Mouse (Mus musculus) lung, embryonic 14.5 days (tissue): ENCODE measurements around the gene 1700017B05Rik. TPM values are rescaled to one million over a fixed set of nuclear protein-coding genes. Genes with fewer than 3 reads are reported as not detected.

Experiments used
- ATAC-seq: fragments of 200-750 bp; cut with Nextera tagmentation; 2 replicates; pipeline ENCODE4 v1.8.0; 2017; ENCODE audit warnings: mild to moderate bottlenecking, moderate TSS enrichment, moderate library complexity; ENCODE audit not compliant: insufficient read depth
- DNase-seq: peaks from one replicate; pipeline ENCODE4 v3.0.0-alpha.2; 2015
- H3K27ac ChIP-seq: fragments of 300-500 bp; sonication (generic); 2 replicates; pipeline ENCODE4 v1.5.1; 2014; ENCODE audit warnings: low read depth, mild to moderate bottlenecking, moderate library complexity
- H3K27me3 ChIP-seq: fragments of 300-500 bp; sonication (generic); 2 replicates; pipeline ENCODE4 v1.6.1; 2014; ENCODE audit warnings: low read length, control low read depth; ENCODE audit not compliant: insufficient read depth
- H3K36me3 ChIP-seq: fragments of 300-500 bp; sonication (generic); 2 replicates; pipeline ENCODE4 v1.6.1; 2014; ENCODE audit warnings: control low read depth; ENCODE audit not compliant: insufficient read depth
- H3K4me1 ChIP-seq: fragments of 300-500 bp; sonication (generic); 2 replicates; pipeline ENCODE4 v1.6.1; 2014; ENCODE audit warnings: antibody characterized with exemption, control low read depth; ENCODE audit not compliant: insufficient read depth
- H3K4me2 ChIP-seq: fragments of 300-500 bp; sonication (generic); 2 replicates; pipeline ENCODE4 v1.6.1; 2014; ENCODE audit warnings: mild to moderate bottlenecking
- H3K4me3 ChIP-seq: fragments of 300-500 bp; sonication (generic); 2 replicates; pipeline ENCODE4 v1.5.1; 2014; ENCODE audit warnings: low read depth, low read length
- H3K9ac ChIP-seq: fragments of 300-500 bp; sonication (generic); 2 replicates; pipeline ENCODE4 v1.6.1; 2014
- H3K9me3 ChIP-seq: fragments of 300-500 bp; sonication (generic); 2 replicates; pipeline ENCODE4 v1.6.1; 2016; ENCODE audit warnings: low read depth, low read length, control low read depth
- CTCF ChIP-seq: IDR thresholded peaks from 2 replicates; pipeline ENCODE4 v1.5.1; 2016; ENCODE audit warnings: antibody characterized with exemption, low read depth
- WGBS: fragments of 180-500 bp; shearing (Covaris S2); extraction: QIAGEN DNeasy Blood & Tissue Kit; methylation state at CpG from one replicate; pipeline ENCODE4 v1.1.7; 2014; 5-methylcytosine and 5-hydroxymethylcytosine counted together
- polyA plus RNA-seq: library from polyadenylated mRNA; unstranded; fragments of >200 nt; fragmentation: Nextera tagmentation; extraction: Ambion mirVana; gene quantifications from 2 replicates; pipeline ENCODE4 v1.2.1, GENCODE M21; 2014

1700017B05Rik gene
- polyA plus RNA-seq, 1 experiment from 2014 or later = 25.6 TPM

DNA sequence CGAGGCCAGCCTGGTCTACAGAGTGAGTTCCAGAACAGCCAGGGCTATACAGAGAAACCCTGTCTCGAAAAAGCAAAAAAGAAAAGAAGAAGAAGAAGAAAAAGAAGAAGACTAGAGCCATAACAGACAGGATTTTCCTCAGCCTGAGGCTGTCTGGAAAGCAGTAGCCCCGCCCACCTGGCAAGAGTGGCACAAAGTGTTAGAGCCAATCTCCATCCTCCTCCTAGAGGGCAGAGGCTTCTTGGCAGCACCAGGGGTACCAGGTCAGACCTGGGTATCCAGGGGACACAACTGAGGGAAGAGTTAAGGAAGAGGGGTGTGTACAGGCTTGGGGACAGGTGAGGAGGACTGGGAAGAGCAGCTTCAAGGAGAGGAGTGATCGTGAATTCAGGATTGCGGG lies 24.7 kb downstream of the 1700017B05Rik start:
- WGBS = 79% methylated on average over 5 of the region's 5 CpGs
- H3K27me3 ChIP-seq = no peaks in the 10 kb centered on the region
- H3K27ac ChIP-seq = no peak overlapping the region
- no peak overlapping the region for H3K4me3 ChIP-seq
- no peaks in the 10 kb centered on the region for H3K36me3 ChIP-seq
- no peak for TF ChIP-seq CTCF
- ATAC-seq (no peak), DNase-seq (no peak)
- no peaks in the 10 kb centered on the region for H3K9me3 ChIP-seq
- H3K4me1 ChIP-seq = no peaks in the 10 kb centered on the region
- no peak overlapping the region for H3K9ac ChIP-seq
- H3K4me2 ChIP-seq = no peak overlapping the region

DNA sequence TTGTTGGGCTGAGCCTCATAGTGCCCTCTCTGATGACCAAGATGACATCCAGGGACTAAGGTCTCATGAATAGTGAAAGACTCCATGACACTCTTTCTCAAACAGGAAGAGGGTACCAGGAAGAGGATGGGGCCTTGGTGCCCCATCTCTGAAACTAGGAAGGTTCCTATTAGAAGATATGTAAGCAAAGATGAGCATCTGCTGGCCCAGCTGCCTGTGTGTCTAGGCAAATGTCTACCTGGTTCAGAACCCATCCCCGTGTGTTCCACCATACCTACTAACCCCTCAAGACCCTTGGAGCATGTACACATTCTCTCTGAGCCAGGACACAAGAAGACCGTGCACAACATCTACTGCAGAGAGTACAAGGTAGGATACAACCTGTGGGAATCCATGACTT lies 26.2 kb downstream of the 1700017B05Rik start, which contains the start of gene Trcg1:
Trcg1 (plus strand) TSS at position 301 of the 400 bp plus-strand sequence.
- no peak for TF ChIP-seq CTCF
- no peaks in the 10 kb centered on the region for H3K36me3 ChIP-seq
- H3K4me3 ChIP-seq = no peak within 1 kb of the TSS
- no peak within 1 kb of the TSS for H3K4me2 ChIP-seq
- no peaks in the 10 kb centered on the region for H3K9me3 ChIP-seq
- 84% methylated on average over 2 of the region's 2 CpGs for WGBS
- DNase-seq (no peak), ATAC-seq (no peak)
- H3K27ac ChIP-seq = no peak within 1 kb of the TSS
- no peaks in the 10 kb centered on the region for H3K4me1 ChIP-seq
- H3K9ac ChIP-seq = no peak within 1 kb of the TSS
- H3K27me3 ChIP-seq = no peaks in the 10 kb centered on the region

DNA sequence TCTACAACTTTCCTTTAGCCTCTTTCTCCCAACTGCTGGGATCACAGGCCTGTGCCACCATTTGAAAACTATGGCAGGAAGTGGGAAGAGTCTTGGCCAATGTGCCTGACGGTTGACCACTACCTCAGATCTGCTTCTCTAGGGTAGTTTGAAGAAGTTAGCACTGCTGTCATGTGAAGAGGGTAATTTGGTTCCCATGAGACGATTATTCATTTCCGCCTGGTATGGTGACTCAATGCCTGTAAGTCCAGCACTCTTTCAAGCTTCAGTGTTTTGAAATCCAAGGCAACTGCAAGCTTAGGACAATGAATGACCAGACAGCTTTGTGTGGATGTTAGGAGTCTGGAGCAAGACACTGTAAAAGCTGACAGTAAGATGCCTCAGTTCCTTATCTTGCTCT lies 28.6 kb downstream of the 1700017B05Rik start:
- H3K4me3 ChIP-seq = no peak overlapping the region
- no peak overlapping the region for H3K4me2 ChIP-seq
- no peak overlapping the region for H3K27ac ChIP-seq
- ATAC-seq = no peak
- WGBS = 93% methylated on average over 3 of the region's 3 CpGs
- H3K4me1 ChIP-seq = peaks cover 6% of the 10 kb centered on the region
- H3K27me3 ChIP-seq = no peaks in the 10 kb centered on the region
- no peaks in the 10 kb centered on the region for H3K36me3 ChIP-seq
- no peak for TF ChIP-seq CTCF
- no peak for DNase-seq
- H3K9me3 ChIP-seq = no peaks in the 10 kb centered on the region
- no peak overlapping the region for H3K9ac ChIP-seq

DNA sequence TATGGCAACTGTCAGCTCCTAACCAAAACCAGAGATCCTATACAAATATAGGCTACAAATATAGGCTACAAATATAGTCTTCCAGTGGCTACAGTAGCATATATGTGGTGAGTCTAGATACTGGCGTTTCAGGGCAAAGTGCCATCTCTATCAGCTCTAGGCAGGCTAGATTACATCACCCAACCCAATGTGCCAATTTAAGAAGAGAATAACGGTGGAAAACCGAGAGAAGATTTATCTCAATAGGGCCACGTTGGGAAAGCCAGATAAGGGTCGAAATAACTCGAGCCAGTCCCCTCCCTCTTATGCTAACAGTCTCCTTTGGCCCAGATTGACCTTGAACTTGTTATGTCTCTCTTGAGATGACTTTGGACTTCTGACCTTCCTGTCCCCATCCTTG lies 29.3 kb downstream of the 1700017B05Rik start:
- Histone ChIP-seq H3K4me2 (no peak overlapping the region), H3K4me1 (peaks cover 6% of the 10 kb centered on the region), H3K27ac (no peak overlapping the region), H3K9ac (no peak overlapping the region), H3K36me3 (no peaks in the 10 kb centered on the region), H3K4me3 (no peak overlapping the region), H3K9me3 (no peaks in the 10 kb centered on the region), H3K27me3 (no peaks in the 10 kb centered on the region)
- TF ChIP-seq CTCF = no peak
- 63% methylated on average over 6 of the region's 6 CpGs for WGBS
- DNase-seq = no peak
- ATAC-seq = no peak

DNA sequence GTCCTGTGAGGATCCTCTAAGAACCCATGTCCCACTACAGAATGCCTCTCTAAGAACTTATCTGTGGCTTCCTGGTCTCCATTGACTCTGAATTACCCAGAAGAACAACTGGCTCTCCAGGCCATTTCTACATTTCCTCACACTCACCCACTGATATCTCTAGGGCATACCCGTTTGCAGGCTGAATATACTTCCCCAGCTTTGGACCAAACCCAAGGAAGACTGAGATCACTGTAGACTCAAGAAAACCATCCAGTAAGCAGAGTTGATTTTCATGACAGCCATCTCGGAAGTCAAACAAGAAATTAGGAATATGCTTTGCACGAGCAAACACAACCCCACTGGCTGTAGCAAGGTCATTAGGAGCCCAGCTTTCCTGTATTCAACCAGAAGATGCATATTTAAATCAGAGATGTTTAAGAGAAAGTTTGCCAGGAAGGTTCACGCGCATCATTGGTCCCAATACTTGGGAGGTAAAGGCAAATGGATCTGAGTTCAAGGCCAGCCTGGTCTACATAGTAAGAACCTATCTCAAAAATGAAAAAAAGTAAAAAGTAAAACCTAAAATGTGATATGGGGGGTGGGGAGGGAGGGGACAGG lies 30.0 kb downstream of the 1700017B05Rik start:
- no peaks in the 10 kb centered on the region for H3K27me3 ChIP-seq
- no peak for DNase-seq
- H3K4me3 ChIP-seq = no peak overlapping the region
- H3K27ac ChIP-seq = no peak overlapping the region
- H3K9me3 ChIP-seq = no peaks in the 10 kb centered on the region
- no peak for TF ChIP-seq CTCF
- WGBS = 83% methylated on average over 5 of the region's 5 CpGs
- no peaks in the 10 kb centered on the region for H3K36me3 ChIP-seq
- H3K4me1 ChIP-seq = peaks cover 6% of the 10 kb centered on the region
- no peak overlapping the region for H3K4me2 ChIP-seq
- no peak for ATAC-seq
- no peak overlapping the region for H3K9ac ChIP-seq

DNA sequence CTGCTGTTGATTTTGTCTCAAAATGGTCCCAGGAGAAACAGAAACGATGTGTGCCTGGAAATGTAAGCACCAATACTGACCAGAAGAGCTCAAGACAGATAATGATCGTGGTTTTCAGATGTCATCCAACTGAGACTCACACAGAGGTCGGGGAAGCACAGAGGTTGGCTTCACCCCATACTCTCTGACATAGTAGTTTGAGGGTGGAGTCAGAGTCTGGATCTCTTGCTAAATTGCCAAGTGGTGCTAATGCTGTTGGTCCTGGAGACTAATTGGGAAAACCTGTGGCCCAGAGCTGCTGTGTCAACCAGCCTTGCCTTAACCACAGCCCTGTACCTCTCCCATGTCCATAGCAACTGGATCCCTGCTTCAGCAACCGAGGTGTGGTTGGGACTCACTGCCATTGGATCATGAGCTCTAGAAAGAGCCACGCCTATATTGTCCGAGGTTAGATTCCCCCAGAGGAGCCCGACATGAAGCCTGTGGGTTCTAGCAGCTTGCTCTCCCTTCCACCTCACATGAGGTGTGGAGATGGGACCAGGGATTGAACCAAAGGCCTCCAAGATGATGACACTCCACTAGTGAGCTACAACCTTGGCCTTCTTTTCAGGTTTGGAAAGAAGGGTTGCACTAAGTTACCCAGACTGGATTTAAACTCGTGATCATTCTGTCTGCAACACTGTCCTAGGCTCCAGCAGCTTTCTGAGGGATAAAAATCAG lies 30.7 kb downstream of the 1700017B05Rik start:
- Histone ChIP-seq H3K9me3 (no peaks in the 10 kb centered on the region), H3K9ac (no peak overlapping the region), H3K27ac (no peak overlapping the region), H3K27me3 (no peaks in the 10 kb centered on the region), H3K4me2 (no peak overlapping the region), H3K4me3 (no peak overlapping the region), H3K36me3 (no peaks in the 10 kb centered on the region), H3K4me1 (peaks cover 6% of the 10 kb centered on the region)
- TF ChIP-seq CTCF = no peak
- ATAC-seq = no peak
- 64% methylated on average over 8 of the region's 8 CpGs for WGBS
- DNase-seq = no peak

DNA sequence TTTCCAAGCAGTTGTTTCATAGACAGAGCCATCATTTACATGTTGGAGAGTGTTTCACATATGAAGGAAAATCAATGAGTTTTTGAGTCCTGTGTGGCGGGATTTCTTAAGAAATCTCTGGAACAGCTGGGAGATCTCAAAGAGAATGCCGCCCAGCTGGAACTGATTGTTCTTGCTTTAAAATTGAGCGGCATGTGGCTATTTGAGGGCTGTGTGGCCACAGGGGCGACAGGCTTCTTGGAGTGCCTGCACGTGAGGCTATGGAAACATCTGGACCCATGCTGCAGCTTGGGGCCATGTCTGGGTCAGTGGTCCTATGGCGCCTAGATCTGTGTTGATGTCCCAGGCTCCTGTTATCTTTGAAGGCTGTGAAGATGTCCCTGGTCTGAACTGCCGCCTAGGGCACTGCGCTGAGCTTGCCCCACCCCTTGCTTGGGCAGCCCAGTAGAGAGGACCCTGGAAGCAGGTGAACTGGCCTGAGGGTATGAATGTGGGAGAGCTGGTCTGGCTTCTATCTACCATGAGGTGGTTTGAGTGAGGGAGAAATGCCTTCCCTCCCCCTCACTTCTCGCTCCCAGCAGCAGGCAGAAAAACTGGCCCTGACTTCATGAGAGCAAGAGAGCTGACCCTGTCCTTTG lies 32.1 kb downstream of the 1700017B05Rik start:
- H3K9ac ChIP-seq = no peak overlapping the region
- WGBS = 39% methylated on average over 9 of the region's 9 CpGs
- no peak overlapping the region for H3K4me3 ChIP-seq
- peaks cover 6% of the 10 kb centered on the region for H3K4me1 ChIP-seq
- no peak overlapping the region for H3K27ac ChIP-seq
- no peaks in the 10 kb centered on the region for H3K36me3 ChIP-seq
- no peaks in the 10 kb centered on the region for H3K27me3 ChIP-seq
- no peaks in the 10 kb centered on the region for H3K9me3 ChIP-seq
- ATAC-seq (peak; percentile 58; the same call in 1 of the 2 replicates), DNase-seq (peak; percentile 75)
- H3K4me2 ChIP-seq = no peak overlapping the region
- no peak for TF ChIP-seq CTCF
